Mouse (Mus musculus) forebrain, postnatal 0 days (tissue): ENCODE measurements around the gene Olfr105-ps. TPM values are rescaled to one million over a fixed set of nuclear protein-coding genes. Genes with fewer than 3 reads are reported as not detected.

ENCODE experiments used
- ATAC-seq: fragments of 200-750 bp; cut with Nextera tagmentation; 2 replicates; pipeline ENCODE4 v1.8.0; 2017; ENCODE audit warnings: mild to moderate bottlenecking, moderate library complexity
- DNase-seq: peaks from one replicate; pipeline ENCODE4 v3.0.0-alpha.2; 2015
- H3K27ac ChIP-seq: fragments of 300-500 bp; sonication (generic); 2 replicates; pipeline ENCODE4 v1.5.1; 2014; ENCODE audit warnings: low read depth, mild to moderate bottlenecking, antibody characterized with exemption, low read length, moderate library complexity, mixed read lengths
- H3K27me3 ChIP-seq: fragments of 300-500 bp; sonication (generic); 2 replicates; pipeline ENCODE4 v1.6.1; 2014; ENCODE audit warnings: mild to moderate bottlenecking, low read length, mixed read lengths; ENCODE audit not compliant: insufficient read depth
- H3K36me3 ChIP-seq: fragments of 300-500 bp; sonication (generic); 2 replicates; pipeline ENCODE4 v1.6.1; 2014; ENCODE audit warnings: mild to moderate bottlenecking, moderate library complexity; ENCODE audit not compliant: insufficient read depth
- H3K4me1 ChIP-seq: fragments of 300-500 bp; sonication (generic); 2 replicates; pipeline ENCODE4 v1.6.1; 2014; ENCODE audit warnings: antibody characterized with exemption; ENCODE audit not compliant: insufficient read depth
- H3K4me2 ChIP-seq: fragments of 300-500 bp; sonication (generic); 2 replicates; pipeline ENCODE4 v1.6.1; 2014; ENCODE audit warnings: low read depth, mild to moderate bottlenecking, moderate library complexity
- H3K4me3 ChIP-seq: fragments of 300-500 bp; sonication (generic); 2 replicates; pipeline ENCODE4 v1.5.1; 2014; ENCODE audit warnings: low read depth, low read length, mixed read lengths
- H3K9ac ChIP-seq: fragments of 300-500 bp; sonication (generic); 2 replicates; pipeline ENCODE4 v1.6.1; 2014; ENCODE audit warnings: mild to moderate bottlenecking
- H3K9me3 ChIP-seq: fragments of 300-500 bp; sonication (generic); 2 replicates; pipeline ENCODE4 v1.6.1; 2016; ENCODE audit warnings: low read length
- CTCF ChIP-seq: sonication (generic); IDR thresholded peaks from 2 replicates; pipeline ENCODE4 v1.5.1; 2016; ENCODE audit warnings: antibody characterized with exemption, control low read depth, low read depth
- WGBS: fragments of 180-500 bp; shearing (Covaris S2); extraction: QIAGEN DNeasy Blood & Tissue Kit; methylation state at CpG from one replicate; pipeline ENCODE4 v1.1.7; 2014; 5-methylcytosine and 5-hydroxymethylcytosine counted together
- polyA plus RNA-seq: library from polyadenylated mRNA; unstranded; fragments of >200 nt; fragmentation: Nextera tagmentation; extraction: Ambion mirVana; gene quantifications from 2 replicates; pipeline ENCODE4 v1.2.1, GENCODE M21; 2015
- total RNA-seq: library from RNA; depleted of rRNA; stranded (reverse); fragments of >200 nt; gene quantifications from 2 replicates; pipeline ENCODE4 v1.2.3, GENCODE M21; 2014; rRNA removed

Gene Olfr105-ps
- total RNA-seq (not detected in 2 replicates), polyA plus RNA-seq (not detected in 2 replicates)

- no peak within 1 kb of the TSS for H3K4me2 ChIP-seq
- TF ChIP-seq CTCF: no peak
- H3K9ac ChIP-seq: no peak within 1 kb of the TSS
- no peak within 1 kb of the TSS for H3K27ac ChIP-seq
- no peaks in the 10 kb centered on the region for H3K36me3 ChIP-seq
- no peaks in the 10 kb centered on the region for H3K4me1 ChIP-seq
- no peaks in the 10 kb centered on the region for H3K9me3 ChIP-seq
- H3K4me3 ChIP-seq: no peak within 1 kb of the TSS
- no peaks in the 10 kb centered on the region for H3K27me3 ChIP-seq
- DNase-seq: no peak
- ATAC-seq: no peak
Measured at GRCm38 (mm10) chr17:37378733-37379132, at the start of gene Olfr105-ps. TSS of gene Olfr105-ps (plus strand) at chr17:37379033.

GRCm38 (mm10) chr17:37339598-37339997, 39.2 kb upstream of the Olfr105-ps start, which contains the start of gene Olfr103:
TSS of gene Olfr103 (minus strand) at chr17:37339698.
- no peak for DNase-seq

GRCm38 (mm10) chr17:37359282-37359681, 19.6 kb upstream of the Olfr105-ps start, which contains the start of gene Olfr104-ps:
TSS of gene Olfr104-ps (plus strand) at chr17:37359582.
- H3K27ac ChIP-seq: no peak within 1 kb of the TSS
- no peak within 1 kb of the TSS for H3K4me3 ChIP-seq
- no peaks in the 10 kb centered on the region for H3K9me3 ChIP-seq
- H3K4me2 ChIP-seq: no peak within 1 kb of the TSS
- H3K4me1 ChIP-seq: no peaks in the 10 kb centered on the region
- no peaks in the 10 kb centered on the region for H3K27me3 ChIP-seq
- no peak for TF ChIP-seq CTCF
- ATAC-seq: no peak
- DNase-seq: no peak
- H3K9ac ChIP-seq: no peak within 1 kb of the TSS
- no peaks in the 10 kb centered on the region for H3K36me3 ChIP-seq

More at GRCm38 (mm10) chr17:37339598-37339997, 39.2 kb upstream of the Olfr105-ps start, which contains the start of gene Olfr103:
- WGBS: 85% methylated on average over 2 of the region's 2 CpGs
- Histone ChIP-seq H3K27ac (no peak within 1 kb of the TSS), H3K4me2 (no peak within 1 kb of the TSS), H3K4me3 (no peak within 1 kb of the TSS), H3K9ac (no peak within 1 kb of the TSS), H3K4me1 (no peaks in the 10 kb centered on the region), H3K36me3 (no peaks in the 10 kb centered on the region), H3K9me3 (no peaks in the 10 kb centered on the region), H3K27me3 (no peaks in the 10 kb centered on the region)
- no peak for TF ChIP-seq CTCF
- ATAC-seq: no peak

GRCm38 (mm10) chr17:37390093-37390492, 11.3 kb downstream of the Olfr105-ps start, which contains the start of gene Olfr106-ps:
TSS of gene Olfr106-ps (plus strand) at chr17:37390393.
- Histone ChIP-seq H3K9me3 (no peaks in the 10 kb centered on the region), H3K4me2 (no peak within 1 kb of the TSS), H3K4me3 (no peak within 1 kb of the TSS), H3K4me1 (no peaks in the 10 kb centered on the region), H3K36me3 (no peaks in the 10 kb centered on the region), H3K27ac (no peak within 1 kb of the TSS), H3K27me3 (no peaks in the 10 kb centered on the region), H3K9ac (no peak within 1 kb of the TSS)
- ATAC-seq (no peak), DNase-seq (no peak)
- no peak for TF ChIP-seq CTCF
- 74% methylated on average over 1 of the region's 1 CpGs for WGBS

GRCm38 (mm10) chr17:37398926-37399325, 20.1 kb downstream of the Olfr105-ps start, which contains the start of gene Olfr107:
TSS of gene Olfr107 (plus strand) at chr17:37399226.
- H3K9ac ChIP-seq: no peak within 1 kb of the TSS
- H3K27me3 ChIP-seq: no peaks in the 10 kb centered on the region
- H3K27ac ChIP-seq: no peak within 1 kb of the TSS
- DNase-seq (no peak), ATAC-seq (no peak)
- 83% methylated on average over 3 of the region's 3 CpGs for WGBS
- TF ChIP-seq CTCF: no peak
- H3K4me1 ChIP-seq: no peaks in the 10 kb centered on the region
- H3K4me3 ChIP-seq: no peak within 1 kb of the TSS
- H3K9me3 ChIP-seq: no peaks in the 10 kb centered on the region
- no peak within 1 kb of the TSS for H3K4me2 ChIP-seq
- no peaks in the 10 kb centered on the region for H3K36me3 ChIP-seq

- no peaks in the 10 kb centered on the region for H3K4me1 ChIP-seq
- no peak overlapping the region for H3K9ac ChIP-seq
- no peak for TF ChIP-seq CTCF
- H3K4me3 ChIP-seq: no peak overlapping the region
- H3K9me3 ChIP-seq: no peaks in the 10 kb centered on the region
- H3K36me3 ChIP-seq: no peaks in the 10 kb centered on the region
- H3K27me3 ChIP-seq: no peaks in the 10 kb centered on the region
- no peak overlapping the region for H3K4me2 ChIP-seq
- no peak overlapping the region for H3K27ac ChIP-seq
- no peak for ATAC-seq
- no peak for DNase-seq
Measured at GRCm38 (mm10) chr17:37413380-37413779, 34.5 kb downstream of the Olfr105-ps start.

Other genes with a start within 250 kb of the Olfr105-ps start
- not detected in 2 replicates for gene Olfr93, start 217.5 kb upstream of the Olfr105-ps start, total RNA-seq
- not detected in 2 replicates for gene Olfr93, start 217.5 kb upstream of the Olfr105-ps start, polyA plus RNA-seq
- not detected in 2 replicates for gene Ubd, start 185.1 kb upstream of the Olfr105-ps start, total RNA-seq
- not detected in 2 replicates for gene Ubd, start 185.1 kb upstream of the Olfr105-ps start, polyA plus RNA-seq
- gene Olfr94, start 178.0 kb upstream of the Olfr105-ps start, total RNA-seq: not detected in 2 replicates
- gene Olfr94, start 178.0 kb upstream of the Olfr105-ps start, polyA plus RNA-seq: not detected in 2 replicates
- gene Olfr95, start 165.9 kb upstream of the Olfr105-ps start, total RNA-seq: 0.05 TPM in 1 of 2 replicates, not detected in the other
- gene Olfr95, start 165.9 kb upstream of the Olfr105-ps start, polyA plus RNA-seq: not detected in 2 replicates
- gene Olfr96, start 158.9 kb upstream of the Olfr105-ps start, total RNA-seq: not detected in 2 replicates
- not detected in 2 replicates for gene Olfr96, start 158.9 kb upstream of the Olfr105-ps start, polyA plus RNA-seq
- gene Olfr97, start 141.7 kb upstream of the Olfr105-ps start, total RNA-seq: not detected in 2 replicates
- not detected in 2 replicates for gene Olfr97, start 141.7 kb upstream of the Olfr105-ps start, polyA plus RNA-seq
- not detected in 2 replicates for gene Olfr98, start 115.3 kb upstream of the Olfr105-ps start, total RNA-seq
- gene Olfr98, start 115.3 kb upstream of the Olfr105-ps start, polyA plus RNA-seq: not detected in 2 replicates
- 1.0 and 1.9 TPM in 2 replicates for gene H2-M3, start 108.8 kb upstream of the Olfr105-ps start, total RNA-seq
- gene H2-M3, start 108.8 kb upstream of the Olfr105-ps start, polyA plus RNA-seq: 1.5 and 1.7 TPM in 2 replicates
- gene Olfr99, start 95.6 kb upstream of the Olfr105-ps start, total RNA-seq: not detected in 2 replicates
- not detected in 2 replicates for gene Olfr99, start 95.6 kb upstream of the Olfr105-ps start, polyA plus RNA-seq
- gene Olfr101, start 74.7 kb upstream of the Olfr105-ps start, total RNA-seq: not detected in 2 replicates
- not detected in 2 replicates for gene Olfr101, start 74.7 kb upstream of the Olfr105-ps start, polyA plus RNA-seq
- gene Olfr102, start 62.0 kb upstream of the Olfr105-ps start, total RNA-seq: not detected in 2 replicates
- not detected in 2 replicates for gene Olfr102, start 62.0 kb upstream of the Olfr105-ps start, polyA plus RNA-seq
- not detected in 2 replicates for gene Olfr103, start 39.3 kb upstream of the Olfr105-ps start, total RNA-seq
- not detected in 2 replicates for gene Olfr103, start 39.3 kb upstream of the Olfr105-ps start, polyA plus RNA-seq
- not detected in 2 replicates for gene Olfr104-ps, start 19.5 kb upstream of the Olfr105-ps start, total RNA-seq
- gene Olfr104-ps, start 19.5 kb upstream of the Olfr105-ps start, polyA plus RNA-seq: not detected in 2 replicates
- gene Olfr106-ps, start 11.4 kb downstream of the Olfr105-ps start, total RNA-seq: not detected in 2 replicates
- gene Olfr106-ps, start 11.4 kb downstream of the Olfr105-ps start, polyA plus RNA-seq: not detected in 2 replicates
- gene Olfr107, start 20.2 kb downstream of the Olfr105-ps start, total RNA-seq: not detected in 2 replicates
- gene Olfr107, start 20.2 kb downstream of the Olfr105-ps start, polyA plus RNA-seq: not detected in 2 replicates
- gene Olfr108, start 66.4 kb downstream of the Olfr105-ps start, total RNA-seq: not detected in 2 replicates
- gene Olfr108, start 66.4 kb downstream of the Olfr105-ps start, polyA plus RNA-seq: not detected in 2 replicates
- gene Olfr109, start 79.9 kb downstream of the Olfr105-ps start, total RNA-seq: not detected in 2 replicates
- gene Olfr109, start 79.9 kb downstream of the Olfr105-ps start, polyA plus RNA-seq: not detected in 2 replicates
- not detected in 2 replicates for gene H2-M2, start 104.5 kb downstream of the Olfr105-ps start, total RNA-seq
- gene H2-M2, start 104.5 kb downstream of the Olfr105-ps start, polyA plus RNA-seq: not detected in 2 replicates
- gene Olfr110, start 113.4 kb downstream of the Olfr105-ps start, total RNA-seq: not detected in 2 replicates
- gene Olfr110, start 113.4 kb downstream of the Olfr105-ps start, polyA plus RNA-seq: not detected in 2 replicates
- 0.15 and 0.95 TPM in 2 replicates for gene Olfr111, start 129.0 kb downstream of the Olfr105-ps start, total RNA-seq
- not detected in 2 replicates for gene Olfr111, start 129.0 kb downstream of the Olfr105-ps start, polyA plus RNA-seq
- not detected in 2 replicates for gene Olfr112, start 190.4 kb downstream of the Olfr105-ps start, total RNA-seq
- gene Olfr112, start 190.4 kb downstream of the Olfr105-ps start, polyA plus RNA-seq: not detected in 2 replicates
- not detected in 2 replicates for gene Olfr113, start 198.6 kb downstream of the Olfr105-ps start, total RNA-seq
- gene Olfr113, start 198.6 kb downstream of the Olfr105-ps start, polyA plus RNA-seq: not detected in 2 replicates
- not detected in 2 replicates for gene Olfr114, start 213.7 kb downstream of the Olfr105-ps start, total RNA-seq
- not detected in 2 replicates for gene Olfr114, start 213.7 kb downstream of the Olfr105-ps start, polyA plus RNA-seq
- not detected in 2 replicates for gene Olfr115, start 248.1 kb downstream of the Olfr105-ps start, total RNA-seq
- not detected in 2 replicates for gene Olfr115, start 248.1 kb downstream of the Olfr105-ps start, polyA plus RNA-seq
- gene Olfr116, start 248.2 kb downstream of the Olfr105-ps start, total RNA-seq: not detected in 2 replicates
- not detected in 2 replicates for gene Olfr116, start 248.2 kb downstream of the Olfr105-ps start, polyA plus RNA-seq